Mouse (Mus musculus): ENCODE measurements around the gene Ostm1.

Ostm1 gene

GRCm38 (mm10) chr10:42583902-42584435 is 347 bp downstream of the Ostm1 start:
- no peak for DNase-seq (ENCODE audit: low spot score in 2 of 2)

GRCm38 (mm10) chr10:42584436-42584983 is 888 bp downstream of the Ostm1 start:
- DNase-seq (ENCODE audit: low spot score in 2 of 2), result no peak

GRCm38 (mm10) chr10:42585156-42585555 is 1.5 kb downstream of the Ostm1 start:
- DNase-seq (ENCODE audit: low spot score in 2 of 2), result no peak

GRCm38 (mm10) chr10:42585596-42586305 is 2.1 kb downstream of the Ostm1 start:
- no peak for DNase-seq (ENCODE audit: low spot score in 2 of 2)

- DNase-seq (ENCODE audit: low spot score in 2 of 2), result no peak
These were observed 4.5 kb downstream of the Ostm1 start for GRCm38 (mm10) chr10:42587961-42588750.

GRCm38 (mm10) chr10:42589505-42589904 is 5.9 kb downstream of the Ostm1 start:
- DNase-seq (ENCODE audit: low spot score in 2 of 2), result no peak

- no peak for DNase-seq (ENCODE audit: low spot score in 2 of 2)
These were observed 6.9 kb downstream of the Ostm1 start for GRCm38 (mm10) chr10:42590261-42591184.

GRCm38 (mm10) chr10:42591185-42591992 is 7.8 kb downstream of the Ostm1 start:
- no peak for DNase-seq (ENCODE audit: low spot score in 2 of 2)

- DNase-seq (ENCODE audit: low spot score in 2 of 2), result no peak
These were observed 8.5 kb downstream of the Ostm1 start for GRCm38 (mm10) chr10:42591993-42592686.

- no peak for DNase-seq (ENCODE audit: low spot score in 2 of 2)
These were observed 9.6 kb downstream of the Ostm1 start for GRCm38 (mm10) chr10:42593201-42593600.

- no peak for DNase-seq (ENCODE audit: low spot score in 2 of 2)
These were observed 15.0 kb downstream of the Ostm1 start for GRCm38 (mm10) chr10:42598615-42599014.

- no peak for DNase-seq (ENCODE audit: low spot score in 2 of 2)
These were observed 17.9 kb downstream of the Ostm1 start for GRCm38 (mm10) chr10:42601556-42601955.

- DNase-seq (ENCODE audit: low spot score in 2 of 2), result no peak
These were observed 21.3 kb downstream of the Ostm1 start for GRCm38 (mm10) chr10:42604874-42605273.

- no peak for DNase-seq (ENCODE audit: low spot score in 2 of 2)
These were observed 23.1 kb downstream of the Ostm1 start for GRCm38 (mm10) chr10:42606757-42607156.

- no peak for DNase-seq (ENCODE audit: low spot score in 2 of 2)
These were observed 29.5 kb downstream of the Ostm1 start for GRCm38 (mm10) chr10:42613075-42613474.

GRCm38 (mm10) chr10:42613639-42614381 is 30.2 kb downstream of the Ostm1 start:
- no peak for DNase-seq (ENCODE audit: low spot score in 2 of 2)

- DNase-seq (ENCODE audit: low spot score in 2 of 2), result no peak
These were observed 31.1 kb downstream of the Ostm1 start for GRCm38 (mm10) chr10:42614766-42615165.

GRCm38 (mm10) chr10:42618291-42618690 is 34.7 kb downstream of the Ostm1 start:
- DNase-seq (ENCODE audit: low spot score in 2 of 2), result no peak

- no peak for DNase-seq (ENCODE audit: low spot score in 2 of 2)
These were observed 42.3 kb downstream of the Ostm1 start for GRCm38 (mm10) chr10:42625907-42626306.

Measured in frontal cortex, postnatal 14 days (tissue).